Mouse (Mus musculus): ENCODE results near the gene Svs2.

DNA sequence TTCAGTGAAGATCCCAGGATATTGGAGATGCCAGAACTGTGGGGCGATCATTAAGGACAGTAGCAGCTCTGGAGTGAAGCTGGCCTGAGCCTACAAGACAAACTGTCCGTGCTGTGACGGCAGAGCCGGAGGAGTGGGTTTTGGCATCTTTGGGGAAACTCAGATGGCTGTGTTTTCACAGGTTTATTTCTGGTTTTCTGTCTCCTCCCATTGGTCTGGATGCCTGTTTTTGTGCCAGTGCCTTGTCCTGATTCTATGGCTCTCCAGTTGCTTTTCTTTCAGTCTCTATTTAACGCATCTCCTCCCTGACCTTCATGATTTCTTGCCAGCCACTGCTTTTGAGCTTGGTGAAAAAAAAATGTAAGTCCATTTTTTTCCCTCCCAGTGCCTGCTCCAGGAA, 25.6 kb downstream of the Svs2 start:
- TF ChIP-seq POLR2A (IDR thresholded peaks at IDR 0.05; ENCODE audit: borderline replicate concordance, control insufficient read depth, low read depth, low read length) (no peak), CTCF (IDR thresholded peaks at IDR 0.05; ENCODE audit: control insufficient read depth, insufficient read depth, low read length) (no peak)

Measured in bone marrow, adult 2 months (tissue).